Comparison of ENCODE assay signal across 10 mouse cellular contexts in genomic region chr2:84916548-84917320, GRCm38 (mm10). TPM values are rescaled to one million over a fixed set of nuclear protein-coding genes. Genes with fewer than 3 reads are reported as not detected.
DNase-seq lines count a peak whose midpoint lies in the region; ATAC-seq lines count a peak whose summit lies in the region.
"Had no signal": no experiment of that assay in that cellular context is flagged by ENCODE, and none has a peak within 500 bp of the region (broad histone marks: within the 10 kb centered on the region; RNA-seq: fewer than 3 reads in every experiment).

No protein-coding gene starts in this region.

- DNase-seq in midbrain, embryonic 11.5 days (ENCODE audit: low spot score, missing footprints): no peak
- peak; percentile 62 to 78 for DNase-seq in lung, postnatal 4 days
- DNase-seq in cerebellum, adult 9-11 months: no peak
- DNase-seq in right cerebral cortex, postnatal 14 days: no peak
- no peak for DNase-seq in urinary bladder, postnatal 10 days (ENCODE audit: low spot score)
- DNase-seq: thymus, postnatal 36 days had no signal

- no peak overlapping the region for H3K27ac ChIP-seq in midbrain, embryonic 11.5 days (ENCODE audit: low read depth, low read length)
- H3K27ac ChIP-seq in midbrain, embryonic 15.5 days: no peak overlapping the region
- peak overlapping the region; percentile 29; the same call in 1 of the 2 replicates for H3K27ac ChIP-seq in heart, embryonic 11.5 days (ENCODE audit: low read depth, low read length)
- H3K27ac ChIP-seq in kidney, embryonic 16.5 days (ENCODE audit: low read length): peak overlapping the region; percentile 43; the same call in 1 of the 2 replicates
- H3K27ac ChIP-seq: left cerebral cortex, adult 2 months had no signal

- H3K4me2 ChIP-seq in midbrain, embryonic 11.5 days: no peak overlapping the region
- no peak overlapping the region for H3K4me2 ChIP-seq in midbrain, embryonic 15.5 days
- no peak overlapping the region for H3K4me2 ChIP-seq in heart, embryonic 11.5 days
- no peak overlapping the region for H3K4me2 ChIP-seq in kidney, embryonic 16.5 days (replicated peaks; ENCODE audit: low read depth, low read length)

- no peaks in the 10 kb centered on the region for H3K4me1 ChIP-seq in midbrain, embryonic 11.5 days (ENCODE audit: control insufficient read depth, insufficient read depth, low read length)
- H3K4me1 ChIP-seq in midbrain, embryonic 15.5 days: no peaks in the 10 kb centered on the region
- H3K4me1 ChIP-seq in heart, embryonic 11.5 days (ENCODE audit: control insufficient read depth, insufficient read depth, low read length): peaks cover 2% of the 10 kb centered on the region; the same call in 1 of the 2 replicates
- no peaks in the 10 kb centered on the region for H3K4me1 ChIP-seq in kidney, embryonic 16.5 days (ENCODE audit: insufficient read depth, low read length)

- WGBS in midbrain, embryonic 11.5 days: 88% methylated on average over 8 of the region's 8 CpGs
- WGBS in midbrain, embryonic 15.5 days: 87% methylated on average over 8 of the region's 8 CpGs
- 56% methylated on average over 8 of the region's 8 CpGs for WGBS in heart, embryonic 11.5 days (ENCODE audit: insufficient replicate concordance)
- 66% methylated on average over 8 of the region's 8 CpGs for WGBS in kidney, embryonic 16.5 days

- H3K9ac ChIP-seq in midbrain, embryonic 11.5 days (ENCODE audit: low read length): no peak overlapping the region
- H3K9ac ChIP-seq in midbrain, embryonic 15.5 days: no peak overlapping the region
- H3K9ac ChIP-seq in heart, embryonic 11.5 days (ENCODE audit: low read depth, low read length): no peak overlapping the region
- no peak overlapping the region for H3K9ac ChIP-seq in kidney, embryonic 16.5 days (replicated peaks; ENCODE audit: low read length)

- H3K27me3 ChIP-seq in midbrain, embryonic 11.5 days (ENCODE audit: control insufficient read depth, insufficient read depth, low read length): no peaks in the 10 kb centered on the region
- H3K27me3 ChIP-seq in midbrain, embryonic 15.5 days (replicated peaks): no peaks in the 10 kb centered on the region
- no peaks in the 10 kb centered on the region for H3K27me3 ChIP-seq in heart, embryonic 11.5 days (ENCODE audit: control insufficient read depth, insufficient read depth, low read length)
- H3K27me3 ChIP-seq in kidney, embryonic 16.5 days (ENCODE audit: insufficient read depth, low read length): no peaks in the 10 kb centered on the region

- no peaks in the 10 kb centered on the region for H3K36me3 ChIP-seq in midbrain, embryonic 11.5 days (ENCODE audit: control insufficient read depth, insufficient read depth, low read length)
- no peaks in the 10 kb centered on the region for H3K36me3 ChIP-seq in midbrain, embryonic 15.5 days (replicated peaks)
- H3K36me3 ChIP-seq in heart, embryonic 11.5 days (ENCODE audit: control insufficient read depth, insufficient read depth, low read length): no peaks in the 10 kb centered on the region
- no peaks in the 10 kb centered on the region for H3K36me3 ChIP-seq in kidney, embryonic 16.5 days (ENCODE audit: insufficient read depth, low read length)

- peak; percentile 9; the same call in 1 of the 2 replicates for ATAC-seq in midbrain, embryonic 11.5 days (ENCODE audit: low FRiP score)
- ATAC-seq in midbrain, embryonic 15.5 days (replicated peaks): no peak
- no peak for ATAC-seq in heart, embryonic 11.5 days (replicated peaks; ENCODE audit: insufficient number of reproducible peaks, low FRiP score, low TSS enrichment)
- ATAC-seq in kidney, embryonic 16.5 days (ENCODE audit: low FRiP score, low TSS enrichment): peak; percentile 50; the same call in 1 of the 2 replicates

- no peak overlapping the region for H3K4me3 ChIP-seq in midbrain, embryonic 11.5 days (ENCODE audit: low read depth, low read length)
- H3K4me3 ChIP-seq in midbrain, embryonic 15.5 days: no peak overlapping the region
- H3K4me3 ChIP-seq in heart, embryonic 11.5 days (ENCODE audit: low read depth, low read length): no peak overlapping the region
- no peak overlapping the region for H3K4me3 ChIP-seq in kidney, embryonic 16.5 days (ENCODE audit: low read length)
- H3K4me3 ChIP-seq: left cerebral cortex, adult 2 months had no signal

- no peaks in the 10 kb centered on the region for H3K9me3 ChIP-seq in midbrain, embryonic 11.5 days (ENCODE audit: control insufficient read depth, low read length)
- H3K9me3 ChIP-seq in midbrain, embryonic 15.5 days: no peaks in the 10 kb centered on the region
- H3K9me3 ChIP-seq in heart, embryonic 11.5 days (replicated peaks; ENCODE audit: control insufficient read depth, low read length): no peaks in the 10 kb centered on the region
- no peaks in the 10 kb centered on the region for H3K9me3 ChIP-seq in kidney, embryonic 16.5 days (ENCODE audit: low read length)

RNA-seq across cellular contexts. Expression of gene Slc43a3, which starts 19.6 kb away (rescaled TPM):
- polyA plus RNA-seq in midbrain, embryonic 11.5 days (2014; fragmentation: Nextera tagmentation; extraction: Ambion mirVana): 17.6 and 19.0 TPM in 2 replicates
- polyA plus RNA-seq in midbrain, embryonic 15.5 days (2015; fragmentation: Nextera tagmentation; extraction: Ambion mirVana): 3.8 and 5.6 TPM in 2 replicates
- 48.2 and 52.5 TPM in 2 replicates for polyA plus RNA-seq in heart, embryonic 11.5 days (2014; fragmentation: Nextera tagmentation; extraction: Ambion mirVana)
- polyA plus RNA-seq in kidney, embryonic 16.5 days (2015; fragmentation: Nextera tagmentation; extraction: Ambion mirVana): 57.4 and 58.0 TPM in 2 replicates

RNA-seq across cellular contexts. Expression of gene Rtn4rl2, which starts 30.2 kb away (rescaled TPM):
- 1.4 and 1.6 TPM in 2 replicates for polyA plus RNA-seq in midbrain, embryonic 11.5 days (2014; fragmentation: Nextera tagmentation; extraction: Ambion mirVana)
- polyA plus RNA-seq in midbrain, embryonic 15.5 days (2015; fragmentation: Nextera tagmentation; extraction: Ambion mirVana): 4.9 and 6.0 TPM in 2 replicates
- 0.23 and 1.1 TPM in 2 replicates for polyA plus RNA-seq in heart, embryonic 11.5 days (2014; fragmentation: Nextera tagmentation; extraction: Ambion mirVana)
- polyA plus RNA-seq in kidney, embryonic 16.5 days (2015; fragmentation: Nextera tagmentation; extraction: Ambion mirVana): 1.0 and 1.5 TPM in 2 replicates

Comparison
In these comparisons a context has a peak if more than half of its experiments do, and no peak if none do; other contexts are left out.
1. ATAC-seq: peak in midbrain, embryonic 11.5 days (single experiment) and kidney, embryonic 16.5 days (single experiment); none in midbrain, embryonic 15.5 days (single experiment) and heart, embryonic 11.5 days (single experiment).
2. DNase-seq: peak in lung, postnatal 4 days (2 of 2); none in midbrain, embryonic 11.5 days (single experiment), cerebellum, adult 9-11 months (single experiment), right cerebral cortex, postnatal 14 days (single experiment) and urinary bladder, postnatal 10 days (single experiment).
3. H3K27ac ChIP-seq: peak in heart, embryonic 11.5 days (single experiment) and kidney, embryonic 16.5 days (single experiment); none in midbrain, embryonic 11.5 days (single experiment) and midbrain, embryonic 15.5 days (single experiment).